Mouse (Mus musculus) hindbrain, embryonic 11.5 days (tissue): Measurements from ENCODE around the gene Ppp1r15a. TPM values are rescaled to one million over a fixed set of nuclear protein-coding genes. Genes with fewer than 3 reads are reported as not detected.

Experiments
- ATAC-seq: fragments of 200-750 bp; cut with Nextera tagmentation; 2 replicates; pipeline ENCODE4 v1.8.0; 2017; ENCODE audit warnings: mild to moderate bottlenecking, moderate TSS enrichment, moderate library complexity; ENCODE audit not compliant: low FRiP score
- DNase-seq: peaks from one replicate; pipeline ENCODE4 v3.0.0-alpha.2; 2015; ENCODE audit warnings: low spot score
- H3K27ac ChIP-seq: fragments of 300-500 bp; sonication (generic); 2 replicates; pipeline ENCODE4 v1.5.1; 2014; ENCODE audit warnings: mild to moderate bottlenecking, low read depth, low read length
- H3K27me3 ChIP-seq: fragments of 300-500 bp; sonication (generic); 2 replicates; pipeline ENCODE4 v1.6.1; 2014; ENCODE audit warnings: mild to moderate bottlenecking, low read length, moderate library complexity, mixed read lengths; ENCODE audit not compliant: control insufficient read depth, insufficient read depth
- H3K36me3 ChIP-seq: fragments of 300-500 bp; sonication (generic); 2 replicates; pipeline ENCODE4 v1.6.1; 2014; ENCODE audit warnings: mild to moderate bottlenecking, low read length, moderate library complexity, mixed read lengths; ENCODE audit not compliant: control insufficient read depth, insufficient read depth
- H3K4me1 ChIP-seq: fragments of 300-500 bp; sonication (generic); replicated peaks from 2 replicates; pipeline ENCODE4 v1.6.1; 2014; ENCODE audit warnings: low read length, mixed read lengths; ENCODE audit not compliant: control insufficient read depth, insufficient read depth
- H3K4me2 ChIP-seq: fragments of 300-500 bp; sonication (generic); replicated peaks from 2 replicates; pipeline ENCODE4 v1.6.1; 2014; ENCODE audit warnings: mild to moderate bottlenecking, low read depth, low read length
- H3K4me3 ChIP-seq: fragments of 300-500 bp; sonication (generic); 2 replicates; pipeline ENCODE4 v1.5.1; 2014; ENCODE audit warnings: low read depth, low read length
- H3K9ac ChIP-seq: fragments of 300-500 bp; sonication (generic); 2 replicates; pipeline ENCODE4 v1.6.1; 2014; ENCODE audit warnings: low read depth, low read length
- H3K9me3 ChIP-seq: fragments of 300-500 bp; sonication (generic); 2 replicates; pipeline ENCODE4 v1.6.1; 2016; ENCODE audit warnings: low read length; ENCODE audit not compliant: control insufficient read depth
- WGBS: fragments of 180-500 bp; shearing (Covaris S2); extraction: QIAGEN DNeasy Blood & Tissue Kit; methylation state at CpG from one replicate; pipeline ENCODE4 v1.1.7; 2014; 5-methylcytosine and 5-hydroxymethylcytosine counted together
- polyA plus RNA-seq: library from polyadenylated mRNA; unstranded; fragments of >200 nt; fragmentation: Nextera tagmentation; extraction: Ambion mirVana; gene quantifications from 2 replicates; pipeline ENCODE4 v1.2.1, GENCODE M21; 2014

The Ppp1r15a gene
- polyA plus RNA-seq = 15.1 and 15.7 TPM in 2 replicates

- H3K36me3 ChIP-seq = no peaks in the 10 kb centered on the region
- H3K9ac ChIP-seq = peak within 1 kb of the TSS; percentile 79
- WGBS = under 1% methylated on average over 54 of the region's 54 CpGs
- ATAC-seq (peak; percentile 84), DNase-seq (peak; percentile 96)
- H3K4me3 ChIP-seq = peak within 1 kb of the TSS; percentile 74
- peak within 1 kb of the TSS; percentile 85 for H3K4me2 ChIP-seq
- no peaks in the 10 kb centered on the region for H3K9me3 ChIP-seq
- peak within 1 kb of the TSS; percentile 68 for H3K27ac ChIP-seq
- H3K4me1 ChIP-seq = no peaks in the 10 kb centered on the region; the same call in 1 of the 2 replicates
- no peaks in the 10 kb centered on the region for H3K27me3 ChIP-seq
Measured at GRCm38 (mm10) chr7:45525809-45526473, at the start of gene Ppp1r15a, which contains the start of gene Plekha4. Gene Ppp1r15a, minus strand, starts transcription at chr7:45526268. Gene Plekha4, plus strand, starts transcription at chr7:45526330.

GRCm38 (mm10) chr7:45574472-45575379, 48.7 kb upstream of the Ppp1r15a start:
- no peaks in the 10 kb centered on the region for H3K9me3 ChIP-seq

GRCm38 (mm10) chr7:45573954-45574353, 47.9 kb upstream of the Ppp1r15a start:
- ATAC-seq = no peak

More at GRCm38 (mm10) chr7:45574472-45575379, 48.7 kb upstream of the Ppp1r15a start:
- Histone ChIP-seq H3K36me3 (no peaks in the 10 kb centered on the region), H3K4me3 (no peak overlapping the region), H3K4me1 (no peaks in the 10 kb centered on the region), H3K27me3 (no peaks in the 10 kb centered on the region), H3K4me2 (no peak overlapping the region), H3K27ac (no peak overlapping the region), H3K9ac (no peak overlapping the region)
- ATAC-seq = no peak
- 86% methylated on average over 15 of the region's 15 CpGs for WGBS
- no peak for DNase-seq

GRCm38 (mm10) chr7:45571966-45572365, 45.9 kb upstream of the Ppp1r15a start:
- DNase-seq (no peak), ATAC-seq (no peak)
- Histone ChIP-seq H3K36me3 (no peaks in the 10 kb centered on the region), H3K4me2 (no peak overlapping the region), H3K4me1 (no peaks in the 10 kb centered on the region), H3K4me3 (no peak overlapping the region), H3K27ac (no peak overlapping the region), H3K9ac (no peak overlapping the region), H3K27me3 (no peaks in the 10 kb centered on the region), H3K9me3 (no peaks in the 10 kb centered on the region)
- WGBS = 90% methylated on average over 1 of the region's 1 CpGs

More at GRCm38 (mm10) chr7:45573954-45574353, 47.9 kb upstream of the Ppp1r15a start:
- H3K9me3 ChIP-seq = no peaks in the 10 kb centered on the region
- 82% methylated on average over 8 of the region's 8 CpGs for WGBS
- no peak overlapping the region for H3K4me3 ChIP-seq
- no peak overlapping the region for H3K4me2 ChIP-seq
- no peak overlapping the region for H3K27ac ChIP-seq
- no peaks in the 10 kb centered on the region for H3K4me1 ChIP-seq
- DNase-seq = no peak
- no peak overlapping the region for H3K9ac ChIP-seq
- no peaks in the 10 kb centered on the region for H3K36me3 ChIP-seq
- H3K27me3 ChIP-seq = no peaks in the 10 kb centered on the region

- no peaks in the 10 kb centered on the region for H3K9me3 ChIP-seq
- no peaks in the 10 kb centered on the region for H3K36me3 ChIP-seq
- H3K27ac ChIP-seq = peak within 1 kb of the TSS; percentile 74
- H3K4me2 ChIP-seq = peak within 1 kb of the TSS; percentile 64
- peak within 1 kb of the TSS; percentile 72 for H3K4me3 ChIP-seq
- ATAC-seq (peak; percentile 78), DNase-seq (peak; percentile 71)
- 1% methylated on average over 35 of the region's 42 CpGs for WGBS
- H3K4me1 ChIP-seq = no peaks in the 10 kb centered on the region
- no peaks in the 10 kb centered on the region for H3K27me3 ChIP-seq
- peak within 1 kb of the TSS; percentile 85 for H3K9ac ChIP-seq
Measured at GRCm38 (mm10) chr7:45570103-45570741, 44.2 kb upstream of the Ppp1r15a start, which contains the start of gene Bcat2. Gene Bcat2, plus strand, starts transcription at chr7:45570153.

GRCm38 (mm10) chr7:45568601-45569473, 42.8 kb upstream of the Ppp1r15a start:
- Histone ChIP-seq H3K27ac (no peak overlapping the region), H3K4me2 (peak overlapping the region; percentile 65), H3K9me3 (no peaks in the 10 kb centered on the region), H3K36me3 (no peaks in the 10 kb centered on the region), H3K9ac (peak overlapping the region; percentile 29; the same call in 1 of the 2 replicates), H3K27me3 (no peaks in the 10 kb centered on the region), H3K4me3 (peak overlapping the region; percentile 37; the same call in 1 of the 2 replicates), H3K4me1 (no peaks in the 10 kb centered on the region)
- WGBS = 80% methylated on average over 10 of the region's 10 CpGs
- DNase-seq (no peak), ATAC-seq (no peak)

- ATAC-seq (peak; percentile 91), DNase-seq (peak; percentile 87)
- no peaks in the 10 kb centered on the region for H3K36me3 ChIP-seq
- no peaks in the 10 kb centered on the region for H3K27me3 ChIP-seq
- WGBS = under 1% methylated on average over 24 of the region's 24 CpGs
- no peaks in the 10 kb centered on the region for H3K4me1 ChIP-seq
- peak overlapping the region; percentile 29; the same call in 1 of the 2 replicates for H3K9ac ChIP-seq
- peak overlapping the region; percentile 37 for H3K4me3 ChIP-seq
- H3K27ac ChIP-seq = no peak overlapping the region
- no peaks in the 10 kb centered on the region for H3K9me3 ChIP-seq
- H3K4me2 ChIP-seq = peak overlapping the region; percentile 65
Measured at GRCm38 (mm10) chr7:45567780-45568516, 41.9 kb upstream of the Ppp1r15a start.
